Mouse (Mus musculus) neural tube, embryonic 11.5 days (tissue): ENCODE results near the gene Sugt1. TPM values are rescaled to one million over a fixed set of nuclear protein-coding genes. Genes with fewer than 3 reads are reported as not detected.

Source experiments
- ATAC-seq: fragments of 200-750 bp; cut with Nextera tagmentation; 2 replicates; pipeline ENCODE4 v1.8.0; 2017; ENCODE audit warnings: moderate number of reproducible peaks, mild to moderate bottlenecking, moderate TSS enrichment, moderate library complexity; ENCODE audit not compliant: insufficient read depth, low FRiP score, low TSS enrichment
- DNase-seq: peaks from one replicate; pipeline ENCODE4 v3.0.0-alpha.2; 2015; ENCODE audit warnings: low spot score
- H3K27ac ChIP-seq: fragments of 300-500 bp; sonication (generic); 2 replicates; pipeline ENCODE4 v1.5.1; 2014; ENCODE audit warnings: low read depth, mild to moderate bottlenecking, low read length
- H3K27me3 ChIP-seq: fragments of 300-500 bp; sonication (generic); 2 replicates; pipeline ENCODE4 v1.6.1; 2014; ENCODE audit warnings: mild to moderate bottlenecking, low read length, mixed read lengths; ENCODE audit not compliant: control insufficient read depth, insufficient read depth
- H3K36me3 ChIP-seq: fragments of 300-500 bp; sonication (generic); 2 replicates; pipeline ENCODE4 v1.6.1; 2014; ENCODE audit warnings: mild to moderate bottlenecking, low read length, moderate library complexity, mixed read lengths; ENCODE audit not compliant: control insufficient read depth, insufficient read depth
- H3K4me1 ChIP-seq: fragments of 300-500 bp; sonication (generic); 2 replicates; pipeline ENCODE4 v1.6.1; 2014; ENCODE audit warnings: low read length, mixed read lengths; ENCODE audit not compliant: control insufficient read depth, insufficient read depth
- H3K4me2 ChIP-seq: fragments of 300-500 bp; sonication (generic); 2 replicates; pipeline ENCODE4 v1.6.1; 2014; ENCODE audit warnings: low read depth, mild to moderate bottlenecking, moderate library complexity
- H3K4me3 ChIP-seq: fragments of 300-500 bp; sonication (generic); 2 replicates; pipeline ENCODE4 v1.5.1; 2014; ENCODE audit warnings: low read depth, low read length
- H3K9ac ChIP-seq: fragments of 300-500 bp; sonication (generic); 2 replicates; pipeline ENCODE4 v1.6.1; 2014; ENCODE audit warnings: mild to moderate bottlenecking, low read length
- H3K9me3 ChIP-seq: fragments of 300-500 bp; sonication (generic); 2 replicates; pipeline ENCODE4 v1.6.1; 2016; ENCODE audit warnings: low read length; ENCODE audit not compliant: control insufficient read depth
- WGBS: fragments of 180-500 bp; shearing (Covaris S2); extraction: QIAGEN DNeasy Blood & Tissue Kit; methylation state at CpG from one replicate; pipeline ENCODE4 v1.1.7; 2014; 5-methylcytosine and 5-hydroxymethylcytosine counted together
- polyA plus RNA-seq: library from polyadenylated mRNA; unstranded; fragments of >200 nt; fragmentation: Nextera tagmentation; extraction: Ambion mirVana; gene quantifications from 2 replicates; pipeline ENCODE4 v1.2.1, GENCODE M21; 2014

The Sugt1 gene
- polyA plus RNA-seq, 1 experiment from 2014 or later: 156 TPM

DNA sequence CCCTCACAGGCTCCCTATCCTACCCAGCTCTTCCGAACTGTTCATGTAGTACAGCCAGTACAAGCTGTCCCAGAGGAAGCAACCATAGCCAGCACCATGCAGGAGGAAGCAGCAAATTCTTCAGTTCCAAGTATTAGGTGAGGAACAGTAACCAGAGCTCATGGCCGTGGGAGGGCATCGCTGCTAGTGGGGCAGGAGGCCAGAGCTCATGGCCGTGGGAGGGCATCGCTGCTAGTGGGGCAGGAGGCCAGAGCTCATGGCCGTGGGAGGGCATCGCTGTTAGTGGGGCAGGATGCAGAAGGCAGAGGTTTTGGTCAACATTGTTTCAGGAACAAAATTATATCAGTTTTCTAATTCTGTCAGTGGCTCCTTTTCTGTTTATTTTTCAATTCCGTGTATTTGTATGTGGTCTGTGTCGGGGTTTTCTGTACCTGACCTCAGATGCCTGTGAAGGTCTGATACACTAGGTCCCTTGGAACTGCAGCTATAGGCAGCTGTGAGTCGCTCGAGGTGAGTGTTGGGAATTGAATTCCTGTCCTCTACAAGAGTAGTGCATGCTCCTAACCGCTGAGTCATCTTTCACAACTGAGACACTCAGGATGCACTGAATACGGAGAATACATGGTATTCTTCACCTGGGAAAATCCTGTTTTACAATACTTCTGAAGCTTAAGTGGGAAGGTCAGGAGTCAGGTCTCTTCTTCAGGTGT is 13.9 kb upstream of the Sugt1 start:
- no peaks in the 10 kb centered on the region for H3K9me3 ChIP-seq
- H3K4me2 ChIP-seq: no peak overlapping the region
- WGBS: 91% methylated on average over 13 of the region's 13 CpGs
- no peaks in the 10 kb centered on the region for H3K27me3 ChIP-seq
- no peaks in the 10 kb centered on the region for H3K36me3 ChIP-seq
- ATAC-seq: no peak
- H3K4me1 ChIP-seq: no peaks in the 10 kb centered on the region
- no peak for DNase-seq
- no peak overlapping the region for H3K4me3 ChIP-seq
- no peak overlapping the region for H3K9ac ChIP-seq
- no peak overlapping the region for H3K27ac ChIP-seq

- Histone ChIP-seq H3K9ac (no peak overlapping the region), H3K4me1 (no peaks in the 10 kb centered on the region), H3K4me3 (no peak overlapping the region), H3K9me3 (no peaks in the 10 kb centered on the region), H3K4me2 (no peak overlapping the region), H3K27me3 (no peaks in the 10 kb centered on the region), H3K36me3 (no peaks in the 10 kb centered on the region), H3K27ac (no peak overlapping the region)
- 94% methylated on average over 1 of the region's 1 CpGs for WGBS
- no peak for DNase-seq
- no peak for ATAC-seq
Measured at GRCm38 (mm10) chr14:79574361-79574760, 13.1 kb upstream of the Sugt1 start.

DNA sequence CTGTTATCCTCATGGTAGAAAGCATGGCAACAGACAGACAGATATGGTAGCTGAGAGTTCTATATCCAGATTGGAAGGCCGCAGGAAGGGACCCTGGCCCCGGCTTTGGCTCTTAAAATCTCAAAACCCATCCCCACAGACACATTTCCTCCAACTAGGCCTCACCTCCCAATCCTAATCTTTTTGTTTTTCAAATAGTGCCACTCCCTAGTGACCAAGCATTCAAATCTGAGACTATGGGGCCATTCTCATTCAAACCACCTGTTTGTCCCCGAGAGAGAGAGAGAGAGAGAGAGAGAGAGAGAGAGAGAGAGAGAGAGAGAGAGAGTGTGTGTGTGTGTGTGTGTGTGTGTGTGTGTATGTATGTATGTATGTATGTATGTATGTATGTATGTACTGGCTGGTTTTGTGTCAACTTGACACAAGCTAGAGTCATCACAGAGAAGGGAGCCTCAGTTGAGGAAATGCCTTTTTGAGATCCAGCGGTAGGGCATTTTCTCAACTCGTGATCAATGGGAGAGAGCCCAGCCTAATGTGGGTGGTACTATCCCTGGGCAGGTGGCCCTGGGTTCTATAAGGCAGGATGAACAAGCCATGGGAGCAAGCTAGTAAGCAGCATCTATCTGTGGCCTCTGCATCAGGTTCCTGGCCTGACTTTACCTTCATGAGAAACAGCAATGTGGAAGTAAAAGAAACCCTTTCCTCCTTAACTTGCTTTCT is 3.8 kb upstream of the Sugt1 start:
- WGBS: 76% methylated on average over 5 of the region's 5 CpGs
- Histone ChIP-seq H3K9me3 (no peaks in the 10 kb centered on the region), H3K27me3 (no peaks in the 10 kb centered on the region), H3K4me2 (no peak overlapping the region), H3K4me3 (no peak overlapping the region), H3K27ac (no peak overlapping the region), H3K9ac (no peak overlapping the region), H3K4me1 (peaks cover 8% of the 10 kb centered on the region), H3K36me3 (no peaks in the 10 kb centered on the region)
- no peak for DNase-seq
- no peak for ATAC-seq

GRCm38 (mm10) chr14:79586499-79587138 is 872 bp upstream of the Sugt1 start:
- Histone ChIP-seq H3K27ac (peak overlapping the region; percentile 81), H3K27me3 (no peaks in the 10 kb centered on the region), H3K4me3 (peak overlapping the region; percentile 56), H3K4me1 (peaks cover 9% of the 10 kb centered on the region), H3K4me2 (peak overlapping the region; percentile 73), H3K9ac (peak overlapping the region; percentile 64), H3K9me3 (no peaks in the 10 kb centered on the region), H3K36me3 (no peaks in the 10 kb centered on the region)
- ATAC-seq (no peak; the same call in 1 of the 2 replicates), DNase-seq (no peak)
- 36% methylated on average over 16 of the region's 16 CpGs for WGBS

- Histone ChIP-seq H3K36me3 (no peaks in the 10 kb centered on the region), H3K27me3 (no peaks in the 10 kb centered on the region), H3K9ac (peak overlapping the region; percentile 64), H3K4me1 (peaks cover 9% of the 10 kb centered on the region), H3K27ac (peak overlapping the region; percentile 81; the same call in 1 of the 2 replicates), H3K4me3 (peak overlapping the region; percentile 56), H3K9me3 (no peaks in the 10 kb centered on the region), H3K4me2 (peak overlapping the region; percentile 73)
- DNase-seq (no peak), ATAC-seq (peak; percentile 31)
- under 1% methylated on average over 9 of the region's 9 CpGs for WGBS
Measured at GRCm38 (mm10) chr14:79587852-79588229, 350 bp downstream of the Sugt1 start.

DNA sequence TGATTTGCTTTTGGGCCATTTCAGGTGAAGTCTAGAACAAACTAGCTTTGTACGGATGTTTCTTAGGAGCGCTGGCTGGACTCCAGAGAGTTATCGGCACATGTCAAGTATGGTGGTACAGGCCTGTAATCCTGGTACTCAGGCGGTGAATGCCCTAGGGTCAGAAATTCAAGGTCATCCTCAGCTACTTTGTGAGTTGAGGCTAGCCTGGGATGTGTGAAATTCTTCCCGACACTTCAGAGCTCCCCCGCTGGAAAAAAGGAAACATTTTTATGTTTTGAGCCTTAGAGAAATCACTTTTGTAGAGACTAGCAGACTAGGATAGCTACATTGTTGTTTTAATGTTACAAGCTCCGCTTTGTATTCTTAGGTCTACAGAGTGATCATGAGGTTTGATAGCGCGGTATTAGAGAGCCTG is 1.1 kb downstream of the Sugt1 start:
- Histone ChIP-seq H3K4me3 (peak overlapping the region; percentile 56), H3K9ac (no peak overlapping the region; the same call in 1 of the 2 replicates), H3K36me3 (no peaks in the 10 kb centered on the region), H3K27ac (no peak overlapping the region), H3K9me3 (no peaks in the 10 kb centered on the region), H3K27me3 (no peaks in the 10 kb centered on the region), H3K4me1 (peaks cover 9% of the 10 kb centered on the region), H3K4me2 (peak overlapping the region; percentile 73)
- no peak for ATAC-seq
- no peak for DNase-seq
- 92% methylated on average over 9 of the region's 9 CpGs for WGBS

- WGBS: 86% methylated on average over 6 of the region's 6 CpGs
- Histone ChIP-seq H3K27ac (no peak overlapping the region), H3K27me3 (no peaks in the 10 kb centered on the region), H3K9ac (no peak overlapping the region), H3K9me3 (no peaks in the 10 kb centered on the region), H3K4me3 (no peak overlapping the region), H3K36me3 (no peaks in the 10 kb centered on the region), H3K4me1 (peaks cover 9% of the 10 kb centered on the region), H3K4me2 (no peak overlapping the region)
- ATAC-seq (no peak), DNase-seq (no peak)
Measured at GRCm38 (mm10) chr14:79589401-79589800, 1.9 kb downstream of the Sugt1 start.

DNA sequence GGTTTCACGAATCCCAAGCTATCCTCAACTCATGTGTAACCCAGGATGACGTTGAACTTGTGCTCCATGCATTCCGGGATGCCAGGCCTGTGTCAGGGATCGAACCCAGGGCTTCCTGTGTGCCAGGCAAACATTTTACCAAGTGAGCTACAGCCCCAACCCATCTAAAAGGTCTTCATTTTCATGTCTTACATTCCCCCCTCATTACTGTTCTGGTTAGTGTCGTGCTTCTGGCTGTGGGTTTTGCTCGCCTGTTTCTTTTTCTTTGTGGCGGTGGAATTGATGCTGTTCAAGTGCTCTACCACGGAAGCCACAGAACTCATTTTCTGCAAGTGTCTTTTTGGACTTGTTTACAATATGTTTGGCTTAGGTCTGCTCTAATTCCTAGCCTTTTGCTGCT is 3.4 kb downstream of the Sugt1 start:
- Histone ChIP-seq H3K4me2 (no peak overlapping the region), H3K36me3 (no peaks in the 10 kb centered on the region), H3K9me3 (no peaks in the 10 kb centered on the region), H3K4me3 (no peak overlapping the region), H3K27ac (no peak overlapping the region), H3K4me1 (peaks cover 9% of the 10 kb centered on the region), H3K9ac (no peak overlapping the region), H3K27me3 (no peaks in the 10 kb centered on the region)
- 96% methylated on average over 8 of the region's 8 CpGs for WGBS
- ATAC-seq (no peak), DNase-seq (no peak)
